Mouse (Mus musculus) hindlimb bud, embryonic 11.5 days (tissue): ENCODE results near the gene Osbp.

ENCODE experiments used
- DNase-seq: peaks from one replicate; pipeline ENCODE4 v3.0.0-alpha.2; 2012; ENCODE audit warnings: low read depth, low spot score; ENCODE audit errors: extremely low spot score

The Osbp gene

DNA sequence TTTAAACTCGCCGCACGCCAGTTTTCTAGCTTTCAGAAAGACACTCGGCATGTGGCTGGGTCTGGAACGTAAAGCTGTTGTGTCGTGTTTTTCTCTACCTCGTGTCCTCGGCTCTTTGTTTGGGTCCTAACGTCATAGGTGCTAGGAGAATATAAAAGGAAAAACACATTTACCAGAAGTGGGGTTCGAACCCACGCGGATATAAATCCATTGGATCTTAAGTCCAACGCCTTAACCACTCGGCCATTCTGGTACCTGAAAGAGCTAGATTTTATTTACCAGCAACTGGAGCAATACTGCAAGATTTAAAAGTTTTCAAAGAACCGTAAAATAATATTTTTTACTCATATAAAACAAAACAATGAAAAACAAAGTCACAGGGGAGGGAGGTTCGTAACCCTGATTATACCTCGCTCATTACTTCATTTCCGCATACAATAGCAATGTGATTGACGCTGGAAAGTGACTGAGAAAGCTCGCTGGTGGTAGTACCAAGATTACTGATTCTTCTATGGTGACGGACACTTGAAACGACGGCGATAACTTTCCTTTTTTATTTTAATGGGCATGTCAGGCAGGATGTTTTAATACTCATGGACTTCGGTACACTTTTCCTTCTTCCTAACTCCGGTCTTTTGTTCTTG, 45.3 kb downstream of the Osbp start:
- DNase-seq, result peak; percentile 100

DNA sequence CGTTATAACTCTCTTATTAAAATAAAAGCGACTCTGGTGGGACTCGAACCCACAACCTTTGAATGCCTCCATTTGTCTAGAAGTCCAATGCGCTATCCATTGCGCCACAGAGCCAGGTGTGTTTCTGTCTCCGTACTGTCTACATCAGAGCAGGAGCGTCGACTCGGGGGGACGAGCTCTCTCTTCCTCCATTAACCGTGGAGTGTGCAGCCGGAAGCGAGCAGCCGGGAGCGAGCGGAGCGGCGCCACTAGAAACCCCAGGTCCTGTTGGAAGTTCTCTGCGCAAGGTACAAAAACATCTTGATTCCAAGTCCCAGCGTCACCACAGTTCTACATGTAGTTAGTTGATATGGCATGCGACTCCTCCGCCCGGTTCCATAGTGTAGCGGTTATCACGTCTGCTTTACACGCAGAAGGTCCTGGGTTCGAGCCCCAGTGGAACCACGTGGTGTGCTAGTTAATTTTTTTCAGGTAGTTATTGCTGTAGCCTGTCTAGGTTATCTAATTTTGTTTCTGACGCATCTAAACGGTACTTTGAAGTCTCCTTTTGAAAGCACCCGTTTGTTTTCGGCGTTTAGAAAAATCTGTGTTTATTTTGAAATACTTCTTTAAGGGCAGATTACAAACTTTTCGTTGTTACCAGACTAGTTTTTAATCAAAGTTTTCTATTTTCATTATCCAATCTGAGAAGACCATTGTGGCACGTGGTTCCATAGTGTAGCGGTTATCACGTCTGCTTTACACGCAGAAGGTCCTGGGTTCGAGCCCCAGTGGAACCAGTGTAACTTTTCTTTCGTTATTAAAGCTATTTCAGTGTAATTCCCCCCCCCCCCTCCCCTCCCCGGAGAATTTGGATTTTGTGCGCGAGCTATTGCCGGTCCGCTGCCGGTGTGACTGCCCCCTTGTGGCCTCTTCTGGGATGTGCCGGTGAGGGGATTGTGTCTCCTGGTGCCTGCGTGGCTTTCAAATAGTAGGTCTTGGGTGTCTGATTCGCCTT, 46.1 kb downstream of the Osbp start:
- peak; percentile 99 for DNase-seq

- no peak for DNase-seq
Observed at GRCm38 (mm10) chr19:12012615-12013014, 46.9 kb downstream of the Osbp start.

DNA sequence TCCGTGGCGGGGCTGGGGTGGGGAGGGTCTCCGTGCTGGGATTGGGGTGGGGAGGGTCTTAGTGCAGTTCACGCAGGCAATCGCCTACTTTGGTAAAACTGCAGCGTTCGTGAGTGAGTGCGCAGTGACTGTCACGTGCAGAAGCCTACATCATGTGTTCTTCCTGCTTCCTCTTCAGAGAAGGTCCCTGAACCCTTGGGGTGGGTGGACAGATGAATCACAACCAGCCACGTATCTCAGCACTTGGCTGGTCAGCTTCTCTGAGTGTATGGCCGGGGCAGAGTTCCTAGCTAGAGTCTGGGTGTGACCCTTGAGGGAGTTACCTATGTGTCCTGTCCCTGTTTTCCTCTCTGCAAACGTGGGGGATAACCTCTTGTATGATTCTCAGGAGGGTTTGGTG, 47.5 kb downstream of the Osbp start:
- DNase-seq, result no peak

GRCm38 (mm10) chr19:12015708-12016107, 50.0 kb downstream of the Osbp start:
- no peak for DNase-seq

- no peak for DNase-seq
Observed at GRCm38 (mm10) chr19:12016192-12016591, 50.5 kb downstream of the Osbp start.

DNA sequence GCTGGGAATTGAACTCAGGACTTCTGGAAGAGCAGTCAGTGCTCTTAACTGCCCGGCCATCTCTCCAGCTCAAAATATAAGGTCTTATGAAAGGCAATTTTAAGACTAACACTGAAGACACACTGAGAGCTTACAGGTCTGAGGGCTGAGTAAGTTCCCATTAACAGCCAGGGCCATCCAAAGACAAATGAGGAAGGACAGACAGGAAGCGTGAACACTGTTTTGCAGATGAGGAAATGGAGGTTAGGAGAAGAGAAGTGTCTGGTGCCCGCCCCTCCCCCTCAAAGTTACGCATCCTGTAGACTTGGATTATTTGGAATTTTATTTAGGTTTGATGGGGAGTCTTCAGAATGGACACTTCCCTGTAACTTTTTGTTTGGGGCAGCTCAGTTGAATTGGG, 58.4 kb downstream of the Osbp start:
- no peak for DNase-seq

GRCm38 (mm10) chr19:12025333-12025732, 59.6 kb downstream of the Osbp start:
- no peak for DNase-seq

DNA sequence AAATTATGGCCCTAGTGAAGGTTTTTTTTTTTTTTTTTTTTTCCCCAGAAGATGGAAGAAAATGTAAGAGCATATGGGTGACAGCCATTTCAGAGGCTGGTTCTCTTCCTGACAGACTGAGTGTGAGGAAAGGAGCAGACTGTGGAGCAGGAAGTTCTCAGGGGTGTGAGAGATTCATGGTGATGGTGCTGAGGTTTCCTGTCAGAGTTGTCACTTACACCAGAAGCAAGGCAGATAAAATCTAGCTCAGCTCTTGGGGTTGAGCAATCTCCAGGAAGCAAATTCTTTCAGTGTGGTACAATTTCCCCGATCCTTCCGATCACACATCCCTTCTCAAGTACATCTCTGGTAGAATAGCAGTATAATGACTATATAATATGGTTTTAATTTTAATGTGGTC, 60.9 kb downstream of the Osbp start:
- no peak for DNase-seq

- no peak for DNase-seq
Observed at GRCm38 (mm10) chr19:12037727-12038126, 72.0 kb downstream of the Osbp start.

- DNase-seq, result no peak
Observed at GRCm38 (mm10) chr19:12041217-12041616, 75.5 kb downstream of the Osbp start, which contains the start of gene Olfr1423. Olfr1423 (minus strand) TSS chr19:12041317.

- DNase-seq, result no peak
Observed at GRCm38 (mm10) chr19:12043163-12043562, 77.4 kb downstream of the Osbp start.
